Mouse (Mus musculus): ENCODE results near the gene Acbd4. TPM values are rescaled to one million over a fixed set of nuclear protein-coding genes. Genes with fewer than 3 reads are reported as not detected.
A peak's percentile ranks its signal among the peaks of the same experiment; 100 is the strongest.

Acbd4 gene
- polyA plus RNA-seq, 1 experiment from 2014 or later = 10.2 TPM

GRCm38 (mm10) chr11:103070322-103070880 lies 31.1 kb upstream of the Acbd4 start:
- Histone ChIP-seq H3K4me1 (peaks cover 32% of the 10 kb centered on the region), H3K27ac (no peak overlapping the region), H3K9me3 (no peaks in the 10 kb centered on the region), H3K27me3 (ENCODE audit: insufficient read depth, poor library complexity, severe bottlenecking) (no peaks in the 10 kb centered on the region), H3K4me3 (no peak overlapping the region), H3K36me3 (peaks cover 65% of the 10 kb centered on the region)
- whole genome bisulfite sequencing = 88% methylated on average over 10 of the region's 10 CpGs
- no peak for DNase-seq (ENCODE audit: low spot score)

- Histone ChIP-seq H3K4me1 (peaks cover 25% of the 10 kb centered on the region), H3K36me3 (peaks cover 39% of the 10 kb centered on the region), H3K9me3 (no peaks in the 10 kb centered on the region), H3K4me3 (no peak overlapping the region), H3K27me3 (ENCODE audit: insufficient read depth, poor library complexity, severe bottlenecking) (peaks cover 18% of the 10 kb centered on the region; the same call in 1 of the 2 replicates), H3K27ac (peak overlapping the region; percentile 57; the same call in 1 of the 2 replicates)
- WGBS = 84% methylated on average over 7 of the region's 7 CpGs
- DNase-seq (ENCODE audit: low spot score) = no peak
Measured at GRCm38 (mm10) chr11:103073671-103074070, 27.8 kb upstream of the Acbd4 start.

GRCm38 (mm10) chr11:103074121-103074650 lies 27.3 kb upstream of the Acbd4 start:
- Histone ChIP-seq H3K27ac (peak overlapping the region; percentile 57), H3K36me3 (peaks cover 34% of the 10 kb centered on the region), H3K4me3 (peak overlapping the region; percentile 20; the same call in 1 of the 2 replicates), H3K27me3 (ENCODE audit: insufficient read depth, poor library complexity, severe bottlenecking) (peaks cover 23% of the 10 kb centered on the region), H3K9me3 (no peaks in the 10 kb centered on the region), H3K4me1 (peaks cover 25% of the 10 kb centered on the region)
- 57% methylated on average over 10 of the region's 10 CpGs for WGBS
- DNase-seq (ENCODE audit: low spot score) = no peak

GRCm38 (mm10) chr11:103074796-103075323 lies 26.6 kb upstream of the Acbd4 start:
- peaks cover 30% of the 10 kb centered on the region for H3K27me3 ChIP-seq (ENCODE audit: insufficient read depth, poor library complexity, severe bottlenecking)
- WGBS = 14% methylated on average over 10 of the region's 10 CpGs
- DNase-seq (ENCODE audit: low spot score) = no peak
- H3K4me1 ChIP-seq = peaks cover 26% of the 10 kb centered on the region
- H3K9me3 ChIP-seq = no peaks in the 10 kb centered on the region
- peak overlapping the region; percentile 20 for H3K4me3 ChIP-seq
- H3K36me3 ChIP-seq = peaks cover 28% of the 10 kb centered on the region
- peak overlapping the region; percentile 57; the same call in 1 of the 2 replicates for H3K27ac ChIP-seq

GRCm38 (mm10) chr11:103076010-103076409 lies 25.5 kb upstream of the Acbd4 start:
- DNase-seq (ENCODE audit: low spot score) = no peak
- 78% methylated on average over 7 of the region's 7 CpGs for WGBS
- Histone ChIP-seq H3K4me3 (no peak overlapping the region), H3K27me3 (ENCODE audit: insufficient read depth, poor library complexity, severe bottlenecking) (peaks cover 40% of the 10 kb centered on the region), H3K9me3 (no peaks in the 10 kb centered on the region), H3K27ac (no peak overlapping the region), H3K36me3 (peaks cover 17% of the 10 kb centered on the region), H3K4me1 (peaks cover 35% of the 10 kb centered on the region)

- H3K4me1 ChIP-seq = peaks cover 39% of the 10 kb centered on the region
- 78% methylated on average over 8 of the region's 8 CpGs for WGBS
Measured at GRCm38 (mm10) chr11:103076581-103076980, 24.9 kb upstream of the Acbd4 start.

GRCm38 (mm10) chr11:103078131-103078530 lies 23.4 kb upstream of the Acbd4 start:
- no peak for DNase-seq (ENCODE audit: low spot score)
- Histone ChIP-seq H3K36me3 (peaks cover 6% of the 10 kb centered on the region; the same call in 1 of the 2 replicates), H3K9me3 (no peaks in the 10 kb centered on the region), H3K27ac (no peak overlapping the region), H3K4me1 (peaks cover 40% of the 10 kb centered on the region), H3K4me3 (no peak overlapping the region), H3K27me3 (ENCODE audit: insufficient read depth, poor library complexity, severe bottlenecking) (peaks cover 62% of the 10 kb centered on the region)
- 64% methylated on average over 11 of the region's 11 CpGs for WGBS

More at GRCm38 (mm10) chr11:103076581-103076980, 24.9 kb upstream of the Acbd4 start:
- H3K27me3 ChIP-seq (ENCODE audit: insufficient read depth, poor library complexity, severe bottlenecking) = peaks cover 46% of the 10 kb centered on the region
- no peak for DNase-seq (ENCODE audit: low spot score)
- H3K9me3 ChIP-seq = no peaks in the 10 kb centered on the region
- H3K36me3 ChIP-seq = peaks cover 12% of the 10 kb centered on the region
- no peak overlapping the region for H3K27ac ChIP-seq
- H3K4me3 ChIP-seq = no peak overlapping the region

- Histone ChIP-seq H3K36me3 (peaks cover 6% of the 10 kb centered on the region; the same call in 1 of the 2 replicates), H3K27ac (peak overlapping the region; percentile 72), H3K4me1 (peaks cover 22% of the 10 kb centered on the region), H3K9me3 (no peaks in the 10 kb centered on the region), H3K27me3 (ENCODE audit: insufficient read depth, poor library complexity, severe bottlenecking) (peaks cover 63% of the 10 kb centered on the region), H3K4me3 (peak overlapping the region; percentile 59)
- DNase-seq (ENCODE audit: low spot score) = peak; percentile 84
- 1% methylated on average over 43 of the region's 43 CpGs for whole genome bisulfite sequencing
Measured at GRCm38 (mm10) chr11:103080323-103081091, 21.0 kb upstream of the Acbd4 start.

GRCm38 (mm10) chr11:103081631-103082030 lies 19.9 kb upstream of the Acbd4 start:
- no peak overlapping the region for H3K27ac ChIP-seq
- DNase-seq (ENCODE audit: low spot score) = no peak
- 61% methylated on average over 6 of the region's 6 CpGs for WGBS
- H3K36me3 ChIP-seq = peaks cover 6% of the 10 kb centered on the region; the same call in 1 of the 2 replicates
- H3K4me1 ChIP-seq = peaks cover 22% of the 10 kb centered on the region
- H3K4me3 ChIP-seq = no peak overlapping the region
- peaks cover 62% of the 10 kb centered on the region for H3K27me3 ChIP-seq (ENCODE audit: insufficient read depth, poor library complexity, severe bottlenecking)
- no peaks in the 10 kb centered on the region for H3K9me3 ChIP-seq

GRCm38 (mm10) chr11:103093306-103093705 lies 8.2 kb upstream of the Acbd4 start:
- no peak overlapping the region for H3K27ac ChIP-seq
- no peaks in the 10 kb centered on the region for H3K36me3 ChIP-seq
- H3K9me3 ChIP-seq = no peaks in the 10 kb centered on the region
- H3K27me3 ChIP-seq (ENCODE audit: insufficient read depth, poor library complexity, severe bottlenecking) = no peaks in the 10 kb centered on the region
- no peak overlapping the region for H3K4me3 ChIP-seq
- DNase-seq (ENCODE audit: low spot score) = no peak
- WGBS = 81% methylated on average over 7 of the region's 7 CpGs
- peaks cover 43% of the 10 kb centered on the region for H3K4me1 ChIP-seq

GRCm38 (mm10) chr11:103093862-103094833 lies 7.3 kb upstream of the Acbd4 start:
- peaks cover 52% of the 10 kb centered on the region for H3K4me1 ChIP-seq
- 59% methylated on average over 20 of the region's 20 CpGs for WGBS
- H3K4me3 ChIP-seq = no peak overlapping the region
- H3K27me3 ChIP-seq (ENCODE audit: insufficient read depth, poor library complexity, severe bottlenecking) = peaks cover 3% of the 10 kb centered on the region; the same call in 1 of the 2 replicates
- no peaks in the 10 kb centered on the region for H3K9me3 ChIP-seq
- no peaks in the 10 kb centered on the region for H3K36me3 ChIP-seq
- DNase-seq (ENCODE audit: low spot score) = no peak
- H3K27ac ChIP-seq = peak overlapping the region; percentile 77

GRCm38 (mm10) chr11:103095107-103095670 lies 6.3 kb upstream of the Acbd4 start:
- Histone ChIP-seq H3K27me3 (ENCODE audit: insufficient read depth, poor library complexity, severe bottlenecking) (peaks cover 13% of the 10 kb centered on the region), H3K4me3 (no peak overlapping the region), H3K27ac (peak overlapping the region; percentile 77; the same call in 1 of the 2 replicates), H3K36me3 (no peaks in the 10 kb centered on the region), H3K9me3 (no peaks in the 10 kb centered on the region), H3K4me1 (peaks cover 58% of the 10 kb centered on the region)
- DNase-seq (ENCODE audit: low spot score) = no peak
- 72% methylated on average over 9 of the region's 9 CpGs for WGBS
